Mouse (Mus musculus): ENCODE data around the gene Hesx1. TPM values are rescaled to one million over a fixed set of nuclear protein-coding genes. Genes with fewer than 3 reads are reported as not detected.

Gene Hesx1
- polyA plus RNA-seq, 1 experiment from 2014 or later, result 1.4 TPM

Other genes starting within 250 kb of the Hesx1 start
- 0.08 TPM in 1 of 2 replicates, not detected in the other for gene Asb14, start 99.9 kb upstream of the Hesx1 start, polyA plus RNA-seq (2015; fragmentation: Nextera tagmentation; extraction: Ambion mirVana)
- gene Appl1, start 23.2 kb upstream of the Hesx1 start, polyA plus RNA-seq (2015; fragmentation: Nextera tagmentation; extraction: Ambion mirVana), result 57.8 and 62.2 TPM in 2 replicates
- 0.19 and 0.20 TPM in 2 replicates for gene Il17rd, start 44.5 kb downstream of the Hesx1 start, polyA plus RNA-seq (2015; fragmentation: Nextera tagmentation; extraction: Ambion mirVana)
- 24.1 and 24.2 TPM in 2 replicates for gene Arhgef3, start 120.5 kb downstream of the Hesx1 start, polyA plus RNA-seq (2015; fragmentation: Nextera tagmentation; extraction: Ambion mirVana)

Measured in thymus, postnatal 0 days (tissue).